Mouse (Mus musculus) heart, postnatal 0 days (tissue): ENCODE measurements at regions not wholly inside any gene's neighbourhood (a gene's known extent, or its start where the extent isn't known, plus 50 kb on each side); places are given as distances from the start of the nearest gene placed in this dataset.

Source experiments
- CTCF ChIP-seq: IDR thresholded peaks from 2 replicates; pipeline ENCODE4 v1.5.1; 2016; ENCODE audit warnings: antibody characterized with exemption, control low read depth, low read depth
- EP300 ChIP-seq: IDR thresholded peaks from 2 replicates; pipeline ENCODE4 v1.6.1; 2016; ENCODE audit warnings: antibody characterized with exemption, low read depth

GRCm38 (mm10) chr1:56294391-56294790 lies 342.8 kb downstream of the Hsfy2 start:
- TF ChIP-seq EP300 (no peak), CTCF (no peak)
